Mouse (Mus musculus): ENCODE results near the gene Coil.

- TF ChIP-seq CTCF (IDR thresholded peaks at IDR 0.05; ENCODE audit: control insufficient read depth, insufficient read depth, insufficient replicate concordance, low read depth, low read length): no peak
- TF ChIP-seq POLR2A (IDR thresholded peaks at IDR 0.05; ENCODE audit: control insufficient read depth, low read depth, low read length): no peak
Observed at GRCm38 (mm10) chr11:89031189-89031588, 61.1 kb downstream of the Coil start.

All from testis, adult 2 months (tissue).